Mouse (Mus musculus) monocyte, adult 5-6 weeks (primary cell): Measurements from ENCODE around the gene Abcb1b. TPM values are rescaled to one million over a fixed set of nuclear protein-coding genes. Genes with fewer than 3 reads are reported as not detected.
"Not testable (repeated sequence)": the region's sequence is repeated elsewhere in the genome, so short reads cannot be mapped to it uniquely, and the experiment has no call there.

Experiments used
- ATAC-seq: fragments of 153-309, 156-312 bp; replicated peaks from 2 replicates; pipeline ENCODE4 v1.8.0; 2017; ENCODE audit warnings: mild to moderate bottlenecking; ENCODE audit not compliant: low TSS enrichment, insufficient number of reproducible peaks, severe bottlenecking, poor library complexity, low FRiP score
- total RNA-seq: library from RNA; stranded (forward); fragments of 200-1000, 200-491, 200-594 nt; gene quantifications from 3 replicates; pipeline ENCODE4 v1.2.3, GENCODE M21; 2017

The Abcb1b gene
- total RNA-seq, 1 experiment from 2014 or later: 7.8 TPM

DNA sequence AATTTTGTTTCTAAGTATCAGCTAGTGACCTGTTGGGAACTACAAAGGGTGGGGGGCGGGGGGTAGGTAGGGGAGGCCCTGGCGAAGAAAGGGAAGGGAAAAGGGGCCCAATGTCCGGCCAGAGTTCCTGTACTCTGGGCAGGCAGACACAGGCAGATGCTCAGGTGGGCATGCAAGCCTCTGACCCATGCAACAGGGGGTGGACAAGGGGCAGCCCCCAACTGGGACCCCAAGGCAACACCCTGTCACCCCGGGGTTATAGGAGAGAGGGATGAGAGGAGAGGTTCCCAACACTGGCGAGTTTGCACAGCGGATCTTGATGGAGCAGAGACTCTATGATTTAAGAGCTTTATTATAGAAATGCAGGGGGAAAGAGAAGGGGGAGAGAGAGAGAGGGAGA lies 59.3 kb downstream of the Abcb1b start:
- no peak for ATAC-seq

DNA sequence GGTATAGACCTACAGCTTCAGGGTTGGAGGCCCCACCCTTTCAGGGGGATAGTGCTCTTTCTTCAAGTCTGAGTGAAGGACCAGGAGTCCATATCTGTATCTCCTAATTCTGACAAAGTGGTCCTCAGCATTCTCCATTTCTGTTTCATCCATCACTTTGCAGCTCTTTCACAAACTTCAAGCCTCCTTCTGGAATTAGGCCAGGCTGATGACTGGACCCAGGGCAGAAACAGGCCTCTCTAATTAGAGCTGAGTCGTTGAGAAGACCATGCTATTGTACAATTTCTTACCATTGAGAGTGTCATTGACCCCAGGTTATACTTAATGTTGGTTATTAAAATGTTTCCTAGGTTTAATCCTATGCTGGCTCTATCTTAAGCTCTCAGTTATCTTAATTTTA lies 63.9 kb downstream of the Abcb1b start:
- no peak for ATAC-seq

DNA sequence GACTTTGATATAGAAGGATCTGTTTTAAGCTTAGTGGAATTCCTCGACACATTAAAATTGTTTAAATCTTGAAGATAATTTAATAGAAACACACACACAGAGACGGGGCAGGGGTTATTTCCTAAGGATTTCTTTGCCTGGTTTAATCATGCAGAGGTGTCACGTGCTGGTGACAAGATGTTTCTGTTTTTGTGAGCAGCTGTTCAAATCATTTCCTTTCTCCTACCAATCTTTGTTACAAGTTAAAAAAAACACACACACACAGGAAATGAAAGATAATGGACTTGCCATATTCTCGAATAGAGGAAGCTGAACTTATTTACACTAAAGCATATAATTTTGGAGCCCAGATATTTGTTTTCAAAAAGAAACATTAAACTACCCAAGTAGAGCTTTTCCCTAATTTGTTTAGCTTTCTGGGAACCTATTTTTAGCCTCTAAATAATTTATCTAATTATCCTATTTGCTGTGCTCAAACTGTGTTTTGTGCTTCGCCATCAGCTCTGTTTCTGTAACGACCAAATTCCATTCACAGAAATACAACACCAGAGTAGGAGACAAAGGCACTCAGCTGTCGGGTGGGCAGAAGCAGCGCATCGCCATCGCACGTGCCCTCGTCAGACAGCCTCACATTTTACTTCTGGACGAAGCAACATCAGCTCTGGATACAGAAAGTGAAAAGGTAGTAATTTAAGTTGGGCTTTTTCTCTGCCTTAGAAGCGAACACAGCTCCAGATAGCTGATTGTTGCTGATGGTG lies 65.8 kb downstream of the Abcb1b start:
- no peak for ATAC-seq

DNA sequence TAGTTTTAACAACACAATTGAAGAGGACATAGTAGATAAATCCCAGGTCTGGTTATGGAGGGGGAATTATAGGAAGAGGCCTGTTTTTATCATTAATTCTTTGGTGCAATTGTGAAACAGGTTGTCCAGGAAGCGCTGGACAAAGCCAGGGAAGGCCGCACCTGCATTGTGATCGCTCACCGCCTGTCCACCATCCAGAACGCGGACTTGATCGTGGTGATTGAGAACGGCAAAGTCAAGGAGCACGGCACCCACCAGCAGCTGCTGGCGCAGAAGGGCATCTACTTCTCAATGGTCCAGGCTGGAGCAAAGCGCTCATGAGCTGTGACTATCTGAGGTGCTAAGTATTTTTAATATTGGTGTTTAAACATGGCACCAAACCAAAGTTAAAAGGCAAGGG lies 67.7 kb downstream of the Abcb1b start:
- not testable (repeated sequence) for ATAC-seq

DNA sequence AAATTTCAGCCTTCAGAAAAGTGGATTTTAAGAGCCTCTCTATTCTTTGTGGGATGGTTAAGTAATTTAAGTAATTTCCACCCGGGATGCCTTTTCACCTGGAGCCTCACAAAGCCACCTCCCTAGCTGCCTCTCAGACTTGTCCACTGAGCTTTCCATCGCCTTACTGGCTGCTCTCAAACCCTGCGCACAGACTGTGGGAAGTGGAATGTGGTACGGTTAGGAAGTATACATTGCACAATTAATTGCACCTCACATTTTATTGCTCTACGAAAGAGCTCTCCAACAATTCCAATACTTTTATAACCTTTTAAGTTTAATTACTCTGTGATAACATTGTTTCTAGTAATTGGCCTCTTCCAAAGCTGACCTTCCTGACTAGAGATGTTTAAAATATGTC lies 68.4 kb downstream of the Abcb1b start:
- ATAC-seq: no peak

DNA sequence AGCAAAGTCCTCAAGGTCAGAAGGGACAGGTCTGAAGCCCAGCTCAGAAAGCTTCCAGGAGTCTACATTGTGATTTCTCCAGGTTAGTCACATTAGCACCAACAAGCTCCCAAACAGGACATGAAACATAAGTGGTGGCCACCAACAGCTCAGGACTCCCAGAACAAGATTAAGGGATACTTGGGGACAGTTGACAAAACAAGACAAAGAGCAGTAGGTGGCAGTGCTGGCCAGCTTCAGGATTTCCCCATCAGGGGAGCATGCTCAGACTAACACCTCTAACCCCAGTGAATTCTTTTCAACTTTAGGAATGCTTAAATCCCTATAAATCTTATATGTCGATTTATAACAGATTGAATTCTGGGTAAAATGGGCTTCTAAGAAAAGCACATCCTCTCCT lies 70.1 kb downstream of the Abcb1b start:
- no peak for ATAC-seq

DNA sequence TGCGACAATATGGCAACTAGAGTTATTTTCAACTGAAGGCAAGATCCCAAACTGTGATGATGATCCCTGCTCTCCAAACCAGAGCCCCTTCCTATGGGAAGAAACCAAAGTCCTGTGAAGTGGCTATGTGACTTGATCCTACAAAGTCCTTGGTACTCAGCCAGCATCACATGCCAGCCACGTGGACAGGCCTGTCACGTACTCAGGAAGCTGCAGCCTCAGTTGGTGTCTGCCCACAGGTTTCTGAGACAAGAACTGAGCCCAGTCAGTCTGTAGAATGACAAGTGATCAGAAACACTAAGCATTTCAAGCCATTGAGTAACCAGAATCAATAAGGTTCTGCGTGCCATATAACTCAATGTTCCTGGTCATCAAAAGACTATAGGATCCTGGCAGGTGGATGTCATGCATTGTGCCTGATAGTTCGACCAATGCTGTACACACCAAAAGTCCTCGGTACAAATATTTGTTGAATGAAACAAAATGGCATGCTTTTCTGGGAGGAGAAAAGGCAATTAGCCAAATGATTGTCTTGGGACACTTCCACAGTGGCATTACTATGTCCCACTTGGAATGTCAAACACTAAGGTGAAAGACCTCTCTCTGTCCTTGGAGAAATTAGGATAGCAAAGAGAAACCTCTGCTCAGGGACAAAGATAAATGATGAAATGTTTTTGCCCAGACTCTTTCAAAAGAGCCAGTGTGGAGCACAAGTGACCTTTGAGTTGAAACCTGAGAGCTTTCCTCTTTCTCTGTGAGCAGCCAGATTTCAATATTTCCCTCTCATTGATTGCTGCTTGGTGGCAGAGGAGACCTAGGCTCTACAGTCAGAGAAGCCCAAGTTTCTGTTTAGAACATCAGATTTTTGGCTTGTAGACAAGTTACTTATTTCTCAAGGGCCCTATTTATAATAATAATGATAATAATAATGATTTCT lies 75.3 kb downstream of the Abcb1b start:
- no peak for ATAC-seq

DNA sequence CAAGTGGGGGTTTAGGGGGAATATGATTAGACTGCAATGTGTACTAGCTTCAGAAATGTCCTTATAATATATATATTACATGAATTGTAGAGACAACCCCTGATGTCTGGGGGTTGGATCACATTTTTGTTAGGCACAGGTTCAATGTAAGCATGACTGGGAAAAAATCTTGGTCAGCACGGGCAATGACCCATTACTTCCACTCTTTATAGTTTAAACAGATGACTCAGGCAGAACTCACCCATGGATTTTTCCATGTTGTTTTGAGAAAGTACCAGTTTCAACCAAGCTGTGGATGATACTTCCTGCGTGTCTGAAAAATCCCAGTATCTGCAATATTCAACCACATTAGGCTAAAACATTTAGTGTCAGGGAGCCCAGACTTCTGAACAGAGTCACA lies 79.1 kb downstream of the Abcb1b start:
- ATAC-seq: no peak

DNA sequence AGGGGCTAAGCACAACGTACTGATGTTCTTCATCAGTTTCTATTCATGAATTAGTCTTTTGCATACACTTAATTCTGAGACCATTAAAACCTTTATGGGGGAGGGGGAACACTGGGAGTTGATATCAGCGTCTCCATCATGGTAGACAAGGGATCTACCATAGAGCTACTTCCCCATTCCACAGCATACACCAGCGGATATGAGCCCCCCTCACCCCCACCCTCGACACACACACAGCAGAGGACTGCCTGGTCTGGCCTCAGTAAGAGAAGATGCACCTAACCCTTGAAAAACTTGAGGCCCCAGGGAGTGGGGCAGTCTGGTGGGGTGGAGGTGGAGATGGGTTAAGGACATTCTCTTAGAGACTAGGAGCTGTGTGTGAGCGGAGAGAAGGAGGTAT lies 79.9 kb downstream of the Abcb1b start:
- no peak for ATAC-seq

DNA sequence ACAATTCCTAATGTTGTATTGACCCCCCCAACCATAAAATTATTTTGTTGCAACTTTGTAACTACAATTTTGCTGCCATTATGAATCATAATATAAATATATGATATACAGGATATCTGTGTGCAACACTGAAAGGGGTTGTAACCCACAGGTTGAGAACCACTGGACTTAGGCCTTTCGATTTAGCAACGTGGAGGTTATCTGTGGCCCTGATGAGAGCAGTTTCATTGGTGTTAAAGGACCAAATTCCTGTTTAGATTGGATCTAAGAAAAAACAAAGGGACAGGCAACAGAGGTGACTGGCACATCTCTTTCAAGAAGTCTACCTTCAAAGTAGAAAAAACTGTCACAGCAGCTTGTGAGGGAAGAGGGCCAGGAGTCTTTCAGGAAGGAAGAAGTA lies 87.9 kb downstream of the Abcb1b start:
- ATAC-seq: no peak

DNA sequence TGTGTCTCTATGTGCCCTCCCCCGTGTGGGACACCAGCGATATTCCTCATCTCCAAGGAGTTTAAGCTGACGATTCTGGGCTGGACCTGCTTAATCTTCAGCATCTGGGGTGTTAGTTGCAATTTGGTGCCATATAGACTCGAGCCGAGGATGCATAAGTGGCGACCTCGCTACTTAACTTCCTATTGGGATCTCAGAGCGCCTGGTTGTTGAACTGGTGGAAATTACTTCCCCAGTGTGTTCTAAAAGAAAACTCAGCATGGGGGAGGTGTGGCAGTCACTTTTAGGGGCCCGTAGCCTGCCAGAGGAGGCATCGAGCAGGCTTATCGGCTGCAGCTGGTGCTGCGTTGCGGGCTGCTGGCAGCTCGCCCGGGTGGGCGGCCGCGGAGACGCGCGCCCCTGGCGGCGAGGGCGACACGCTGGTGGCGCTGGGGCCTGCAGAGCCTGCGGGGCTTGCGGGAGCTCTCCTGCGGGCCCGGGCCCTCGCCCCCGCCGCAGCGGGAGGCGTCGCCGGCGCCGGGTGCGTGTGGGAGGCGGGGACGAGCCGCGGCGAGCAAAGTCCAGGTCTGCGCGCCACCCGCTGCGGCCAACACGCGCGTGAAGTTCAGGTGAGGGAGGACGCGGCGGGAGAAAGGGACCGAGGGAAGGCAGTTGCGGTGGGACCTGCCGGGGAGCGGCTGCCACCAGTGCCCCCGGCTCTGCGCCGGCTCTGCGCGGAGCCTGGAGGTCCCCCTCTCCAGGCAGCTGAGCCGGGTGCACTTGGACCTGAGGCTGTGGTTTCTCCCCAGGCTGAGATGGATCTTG lies 95.6 kb downstream of the Abcb1b start, which contains the start of gene Abcb4:
Gene Abcb4, plus strand, starts transcription at position 418 of the 804 bp plus-strand sequence.
- ATAC-seq: peak; percentile 34; the same call in 1 of the 2 replicates

DNA sequence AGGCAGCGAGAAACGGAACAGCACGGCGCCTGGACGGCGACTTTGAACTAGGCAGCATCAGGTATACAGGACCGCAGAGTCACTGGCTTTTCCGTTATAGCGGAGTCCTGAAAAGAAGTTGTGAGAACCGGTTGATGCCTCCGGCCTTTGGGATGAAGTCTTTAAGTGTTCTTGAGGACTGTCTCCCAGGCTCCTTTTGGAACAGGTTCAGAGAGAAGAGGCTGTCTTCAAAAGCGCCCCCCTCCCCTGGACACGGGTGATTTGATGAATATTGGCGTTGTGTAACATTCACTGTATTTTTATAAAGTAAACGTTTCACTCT lies 96.1 kb downstream of the Abcb1b start:
- ATAC-seq: no peak

DNA sequence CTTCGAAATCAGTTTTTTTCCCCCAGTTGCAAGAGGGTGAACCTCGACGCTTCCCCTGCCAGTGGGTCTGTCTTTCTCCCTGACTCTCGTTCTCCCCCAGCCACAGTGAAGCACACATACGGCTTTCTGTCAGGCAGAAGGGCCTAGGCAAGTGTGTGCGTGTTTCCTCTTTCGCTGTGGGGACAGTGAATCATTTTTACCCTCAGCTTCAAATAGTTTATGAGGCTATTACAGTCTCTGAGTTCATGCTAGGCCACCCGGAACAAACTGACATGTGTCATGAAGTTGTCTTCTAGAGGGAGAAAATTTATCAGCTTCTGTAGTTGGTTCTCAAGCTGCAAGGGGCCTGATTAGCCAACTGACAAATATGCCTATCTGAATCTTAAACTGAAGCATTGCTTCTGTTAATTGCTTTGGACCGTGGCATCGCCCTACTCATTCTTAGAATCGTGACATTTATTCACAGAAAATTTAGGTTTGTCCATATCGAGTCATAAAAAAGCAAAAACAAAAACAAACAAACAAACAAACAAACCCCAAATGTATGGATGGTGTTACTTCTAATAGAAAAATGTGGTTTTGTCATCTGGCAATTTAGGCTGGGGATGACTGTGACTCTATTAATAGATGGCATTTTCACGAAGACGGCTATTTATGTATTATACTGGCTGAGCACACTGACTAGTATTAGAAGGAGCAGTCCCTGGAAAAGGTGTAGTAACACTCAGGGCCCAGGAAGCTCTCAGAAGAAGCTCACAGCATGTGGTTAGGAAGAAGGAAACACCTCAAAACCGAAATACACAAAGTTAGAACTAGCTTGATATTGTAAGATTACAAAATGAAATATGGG lies 96.9 kb downstream of the Abcb1b start:
- no peak for ATAC-seq

DNA sequence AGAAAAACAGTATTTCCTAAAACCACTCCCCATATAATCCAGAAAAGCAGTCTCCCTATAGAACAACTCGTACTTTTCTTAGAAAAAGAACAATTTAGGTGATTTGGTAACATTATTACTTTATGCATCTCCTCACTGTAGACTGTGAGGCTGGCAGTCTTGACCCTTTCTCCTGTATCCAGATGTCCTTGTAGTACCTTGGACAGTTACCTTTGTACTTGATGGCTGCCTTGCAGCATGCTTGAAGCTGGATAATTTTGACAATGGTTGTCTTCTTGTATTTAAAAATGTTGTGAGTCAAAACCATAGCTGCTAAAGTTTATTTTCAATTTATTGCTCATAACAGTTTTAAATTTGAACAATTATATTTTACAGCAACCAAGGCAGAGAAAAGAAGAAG lies 98.3 kb downstream of the Abcb1b start:
- no peak for ATAC-seq

DNA sequence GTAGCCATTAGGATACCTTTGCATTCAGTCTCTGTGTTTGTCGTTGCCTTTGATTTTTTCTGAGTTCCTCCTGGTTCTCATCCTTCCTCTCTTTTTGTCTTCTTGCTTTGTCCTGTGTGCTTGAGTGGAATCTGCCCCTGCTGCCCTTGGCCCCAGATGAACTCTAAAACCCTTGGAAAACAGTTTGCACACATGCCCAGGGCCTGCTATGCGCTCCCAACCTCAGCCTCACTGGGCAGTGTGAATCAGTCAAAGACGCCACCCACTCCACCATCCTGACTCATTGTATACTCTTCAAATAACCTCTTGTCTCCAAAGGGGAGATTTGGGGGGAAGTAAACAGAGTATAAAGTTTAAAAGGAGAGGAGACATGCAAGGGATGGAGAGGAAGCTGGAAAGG lies 100.3 kb downstream of the Abcb1b start:
- no peak for ATAC-seq

DNA sequence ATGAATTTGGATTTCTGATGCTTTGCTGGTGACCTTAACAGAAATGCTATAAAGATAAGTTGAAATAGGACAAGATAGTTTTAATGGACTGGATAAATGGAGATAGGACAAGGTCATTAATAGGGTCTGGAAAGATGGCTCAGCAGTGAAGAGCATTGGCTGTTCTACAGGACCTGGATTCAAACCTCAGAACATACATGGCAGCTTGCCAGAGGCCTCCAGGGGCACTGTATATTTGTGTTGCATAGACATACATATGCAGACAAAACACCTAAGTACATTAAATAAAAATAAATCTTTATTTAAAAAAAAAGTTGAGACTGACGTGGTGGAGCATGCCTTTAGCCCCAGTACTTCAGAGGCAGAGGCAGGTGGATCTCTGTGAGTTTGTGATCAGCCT lies 103.1 kb downstream of the Abcb1b start:
- no peak for ATAC-seq

DNA sequence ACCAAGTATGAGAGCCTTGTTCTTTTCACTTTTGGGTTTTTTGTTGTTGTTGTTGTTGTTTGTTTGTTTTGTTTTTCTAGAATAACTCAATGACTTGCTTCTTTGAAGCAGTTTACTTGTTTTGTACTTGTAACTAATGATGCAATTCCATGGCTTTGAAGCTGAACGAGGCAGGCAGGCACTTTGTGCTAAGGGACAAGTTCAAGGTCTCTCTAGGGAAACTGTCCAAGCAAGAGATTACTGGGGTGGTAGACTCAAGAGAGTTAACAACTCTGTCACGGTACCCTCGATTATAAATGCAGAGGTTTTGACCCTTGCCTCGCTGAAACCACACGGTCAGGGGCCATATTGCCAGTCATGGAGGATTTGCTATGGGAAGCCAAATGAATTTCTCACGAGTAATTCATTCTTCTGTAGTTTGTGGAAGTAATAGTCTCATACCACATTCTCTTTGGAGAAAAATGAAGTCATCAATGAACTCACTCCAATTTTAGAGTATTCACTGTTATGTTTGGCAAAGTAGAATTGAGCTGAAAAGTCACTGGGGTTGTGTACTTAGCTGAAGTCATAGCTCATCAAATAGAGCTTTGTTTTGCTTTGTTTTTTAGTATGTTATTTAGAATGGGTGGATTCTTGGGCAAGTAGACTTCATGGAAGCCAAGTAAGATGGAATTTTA lies 104.3 kb downstream of the Abcb1b start:
- ATAC-seq: no peak

DNA sequence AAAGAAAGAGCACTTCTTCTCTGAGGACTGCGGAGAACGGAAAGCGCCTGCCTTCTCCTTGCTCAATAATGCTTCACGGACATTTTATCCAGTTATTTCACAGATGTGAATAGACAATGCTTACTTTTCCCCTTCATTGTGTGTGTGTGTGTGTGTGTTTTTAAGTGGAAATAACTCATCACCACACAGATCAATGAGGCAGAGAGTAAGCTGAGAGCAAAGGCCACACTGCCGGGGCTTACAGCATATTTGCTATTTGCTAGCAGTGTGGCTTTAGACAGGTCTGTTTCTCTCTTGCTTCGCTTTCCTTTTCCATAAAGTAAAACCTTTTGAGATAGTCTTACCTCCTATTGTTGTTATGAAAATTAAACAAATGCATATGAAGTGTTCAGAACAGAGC lies 106.6 kb downstream of the Abcb1b start:
- no peak for ATAC-seq
